Mouse (Mus musculus) lung, embryonic 15.5 days (tissue): Measurements from ENCODE around the gene Tas1r1. TPM values are rescaled to one million over a fixed set of nuclear protein-coding genes. Genes with fewer than 3 reads are reported as not detected.
A peak's percentile ranks its signal among the peaks of the same experiment; 100 is the strongest.

Source experiments
- ATAC-seq: fragments of 200-750 bp; cut with Nextera tagmentation; 2 replicates; pipeline ENCODE4 v1.8.0; 2017; ENCODE audit warnings: moderate number of reproducible peaks, borderline replicate concordance; ENCODE audit not compliant: low FRiP score, low TSS enrichment; ENCODE audit errors: extremely low read depth
- H3K27ac ChIP-seq: fragments of 300-500 bp; sonication (generic); 2 replicates; pipeline ENCODE4 v1.5.1; 2015; ENCODE audit warnings: moderate library complexity, mild to moderate bottlenecking, inconsistent platforms
- H3K27me3 ChIP-seq: fragments of 300-500 bp; sonication (generic); 2 replicates; pipeline ENCODE4 v1.6.1; 2015; ENCODE audit warnings: inconsistent platforms
- H3K36me3 ChIP-seq: fragments of 300-500 bp; sonication (generic); 2 replicates; pipeline ENCODE4 v1.6.1; 2015; ENCODE audit warnings: inconsistent platforms
- H3K4me1 ChIP-seq: fragments of 300-500 bp; sonication (generic); 2 replicates; pipeline ENCODE4 v1.6.1; 2015; ENCODE audit warnings: inconsistent platforms
- H3K4me2 ChIP-seq: fragments of 300-500 bp; sonication (generic); 2 replicates; pipeline ENCODE4 v1.6.1; 2015; ENCODE audit warnings: inconsistent platforms, mild to moderate bottlenecking, moderate library complexity
- H3K4me3 ChIP-seq: fragments of 300-500 bp; sonication (generic); 2 replicates; pipeline ENCODE4 v1.5.1; 2015; ENCODE audit warnings: mild to moderate bottlenecking, inconsistent platforms
- H3K9ac ChIP-seq: fragments of 300-500 bp; sonication (generic); 2 replicates; pipeline ENCODE4 v1.6.1; 2015; ENCODE audit warnings: inconsistent platforms
- H3K9me3 ChIP-seq: fragments of 300-500 bp; sonication (generic); 2 replicates; pipeline ENCODE4 v1.6.1; 2016; ENCODE audit warnings: inconsistent platforms
- WGBS: fragments of 180-500 bp; shearing (Covaris S2); methylation state at CpG from one replicate; pipeline ENCODE4 v1.1.7; 2015; 5-methylcytosine and 5-hydroxymethylcytosine counted together
- polyA plus RNA-seq: library from polyadenylated mRNA; unstranded; fragments of >200 nt; fragmentation: Nextera tagmentation; extraction: Ambion mirVana; gene quantifications from 2 replicates; pipeline ENCODE4 v1.2.1, GENCODE M21; 2015

Tas1r1 gene
- 0.40 and 0.42 TPM in 2 replicates for polyA plus RNA-seq

GRCm38 (mm10) chr4:152038225-152038984 is at the start of gene Tas1r1:
Gene Tas1r1, minus strand, starts transcription at chr4:152038568.
- peaks cover 14% of the 10 kb centered on the region for H3K4me1 ChIP-seq
- H3K4me3 ChIP-seq = peak within 1 kb of the TSS; percentile 99
- H3K36me3 ChIP-seq = peaks cover 25% of the 10 kb centered on the region
- 44% methylated on average over 10 of the region's 10 CpGs for WGBS
- H3K27ac ChIP-seq = no peak within 1 kb of the TSS; the same call in 1 of the 2 replicates
- H3K27me3 ChIP-seq = no peaks in the 10 kb centered on the region
- peak within 1 kb of the TSS; percentile 92 for H3K9ac ChIP-seq
- peak within 1 kb of the TSS; percentile 93 for H3K4me2 ChIP-seq
- ATAC-seq = no peak
- no peaks in the 10 kb centered on the region for H3K9me3 ChIP-seq

GRCm38 (mm10) chr4:152088133-152088532 is 49.8 kb upstream of the Tas1r1 start:
- H3K4me3 ChIP-seq = peak overlapping the region; percentile 86; the same call in 1 of the 2 replicates
- peak overlapping the region; percentile 93; the same call in 1 of the 2 replicates for H3K9ac ChIP-seq
- no peak for ATAC-seq
- no peaks in the 10 kb centered on the region for H3K9me3 ChIP-seq
- peak overlapping the region; percentile 93 for H3K4me2 ChIP-seq
- no peaks in the 10 kb centered on the region for H3K27me3 ChIP-seq
- 41% methylated on average over 4 of the region's 4 CpGs for WGBS
- H3K27ac ChIP-seq = no peak overlapping the region
- peaks cover 19% of the 10 kb centered on the region for H3K4me1 ChIP-seq
- H3K36me3 ChIP-seq = 0 out of 2 replicates have a peak, but pooled peaks cover 4% of the 10 kb centered on the region

- Histone ChIP-seq H3K27ac (peak overlapping the region; percentile 67), H3K4me3 (peak overlapping the region; percentile 86), H3K36me3 (0 out of 2 replicates have a peak, but pooled peaks cover 4% of the 10 kb centered on the region), H3K27me3 (no peaks in the 10 kb centered on the region), H3K9me3 (no peaks in the 10 kb centered on the region), H3K4me2 (peak overlapping the region; percentile 93), H3K4me1 (peaks cover 19% of the 10 kb centered on the region), H3K9ac (peak overlapping the region; percentile 93)
- WGBS = 6% methylated on average over 12 of the region's 12 CpGs
- ATAC-seq = peak; percentile 12; the same call in 1 of the 2 replicates
These were observed 49.1 kb upstream of the Tas1r1 start for GRCm38 (mm10) chr4:152087211-152088081.

GRCm38 (mm10) chr4:152086505-152087210 is 48.3 kb upstream of the Tas1r1 start:
- H3K9ac ChIP-seq = peak overlapping the region; percentile 93
- ATAC-seq = peak; percentile 84
- no peaks in the 10 kb centered on the region for H3K9me3 ChIP-seq
- H3K4me3 ChIP-seq = peak overlapping the region; percentile 86
- H3K4me1 ChIP-seq = peaks cover 19% of the 10 kb centered on the region
- 0 out of 2 replicates have a peak, but pooled peaks cover 4% of the 10 kb centered on the region for H3K36me3 ChIP-seq
- H3K27me3 ChIP-seq = no peaks in the 10 kb centered on the region
- peak overlapping the region; percentile 93 for H3K4me2 ChIP-seq
- H3K27ac ChIP-seq = peak overlapping the region; percentile 67
- under 1% methylated on average over 49 of the region's 92 CpGs for WGBS

GRCm38 (mm10) chr4:152084616-152085015 is 46.2 kb upstream of the Tas1r1 start:
- Histone ChIP-seq H3K4me2 (no peak overlapping the region), H3K27me3 (no peaks in the 10 kb centered on the region), H3K9ac (no peak overlapping the region), H3K4me1 (peaks cover 19% of the 10 kb centered on the region), H3K36me3 (0 out of 2 replicates have a peak, but pooled peaks cover 4% of the 10 kb centered on the region), H3K9me3 (no peaks in the 10 kb centered on the region), H3K4me3 (no peak overlapping the region), H3K27ac (no peak overlapping the region)
- 85% methylated on average over 7 of the region's 7 CpGs for WGBS
- ATAC-seq = no peak

- no peaks in the 10 kb centered on the region for H3K9me3 ChIP-seq
- no peak overlapping the region for H3K4me2 ChIP-seq
- H3K4me1 ChIP-seq = peaks cover 17% of the 10 kb centered on the region
- WGBS = 64% methylated on average over 7 of the region's 7 CpGs
- no peak overlapping the region for H3K9ac ChIP-seq
- no peak overlapping the region for H3K4me3 ChIP-seq
- H3K36me3 ChIP-seq = no peaks in the 10 kb centered on the region
- no peak for ATAC-seq
- no peaks in the 10 kb centered on the region for H3K27me3 ChIP-seq
- H3K27ac ChIP-seq = no peak overlapping the region
These were observed 45.3 kb upstream of the Tas1r1 start for GRCm38 (mm10) chr4:152083611-152084220.

GRCm38 (mm10) chr4:152079931-152080330 is 41.6 kb upstream of the Tas1r1 start:
- H3K36me3 ChIP-seq = no peaks in the 10 kb centered on the region
- no peak overlapping the region for H3K9ac ChIP-seq
- no peaks in the 10 kb centered on the region for H3K9me3 ChIP-seq
- ATAC-seq = no peak
- no peak overlapping the region for H3K4me2 ChIP-seq
- no peak overlapping the region for H3K27ac ChIP-seq
- H3K27me3 ChIP-seq = no peaks in the 10 kb centered on the region
- no peaks in the 10 kb centered on the region for H3K4me1 ChIP-seq
- H3K4me3 ChIP-seq = no peak overlapping the region
- 56% methylated on average over 7 of the region's 7 CpGs for WGBS

- no peak overlapping the region for H3K4me3 ChIP-seq
- no peak overlapping the region for H3K4me2 ChIP-seq
- H3K27me3 ChIP-seq = no peaks in the 10 kb centered on the region
- 92% methylated on average over 3 of the region's 3 CpGs for WGBS
- H3K27ac ChIP-seq = no peak overlapping the region
- H3K36me3 ChIP-seq = no peaks in the 10 kb centered on the region
- H3K4me1 ChIP-seq = no peaks in the 10 kb centered on the region
- no peak overlapping the region for H3K9ac ChIP-seq
- no peak for ATAC-seq
- no peaks in the 10 kb centered on the region for H3K9me3 ChIP-seq
These were observed 40.9 kb upstream of the Tas1r1 start for GRCm38 (mm10) chr4:152079261-152079660.

- Histone ChIP-seq H3K4me2 (no peak overlapping the region), H3K27ac (no peak overlapping the region), H3K27me3 (no peaks in the 10 kb centered on the region), H3K9me3 (no peaks in the 10 kb centered on the region), H3K36me3 (no peaks in the 10 kb centered on the region), H3K4me1 (peaks cover 8% of the 10 kb centered on the region; the same call in 1 of the 2 replicates), H3K9ac (no peak overlapping the region), H3K4me3 (no peak overlapping the region)
- 83% methylated on average over 10 of the region's 10 CpGs for WGBS
- ATAC-seq = no peak
These were observed 39.8 kb upstream of the Tas1r1 start for GRCm38 (mm10) chr4:152078105-152078530.

- Histone ChIP-seq H3K4me3 (no peak overlapping the region), H3K27ac (no peak overlapping the region), H3K27me3 (no peaks in the 10 kb centered on the region), H3K36me3 (no peaks in the 10 kb centered on the region), H3K9ac (no peak overlapping the region), H3K4me1 (peaks cover 15% of the 10 kb centered on the region), H3K4me2 (no peak overlapping the region), H3K9me3 (no peaks in the 10 kb centered on the region)
- WGBS = 87% methylated on average over 9 of the region's 9 CpGs
- ATAC-seq = no peak
These were observed 38.8 kb upstream of the Tas1r1 start for GRCm38 (mm10) chr4:152077191-152077590.

- H3K4me2 ChIP-seq = no peak overlapping the region
- 81% methylated on average over 9 of the region's 9 CpGs for WGBS
These were observed 36.2 kb upstream of the Tas1r1 start for GRCm38 (mm10) chr4:152074548-152074947.

More at GRCm38 (mm10) chr4:152074548-152074947, 36.2 kb upstream of the Tas1r1 start:
- H3K4me3 ChIP-seq = no peak overlapping the region
- H3K36me3 ChIP-seq = no peaks in the 10 kb centered on the region
- peaks cover 24% of the 10 kb centered on the region for H3K4me1 ChIP-seq
- ATAC-seq = no peak
- H3K9ac ChIP-seq = no peak overlapping the region
- H3K27ac ChIP-seq = no peak overlapping the region
- no peaks in the 10 kb centered on the region for H3K9me3 ChIP-seq
- no peaks in the 10 kb centered on the region for H3K27me3 ChIP-seq
